Mouse (Mus musculus) kidney, adult 2 months (tissue): ENCODE measurements around the gene Decr2.
"Not testable (repeated sequence)": the region's sequence is repeated elsewhere in the genome, so short reads cannot be mapped to it uniquely, and the experiment has no call there.

Experiments
- CTCF ChIP-seq: fragments of 200-500 bp; conservative IDR thresholded peaks from 2 replicates; pipeline ENCODE4 v1.5.1; 2011; ENCODE audit warnings: low read depth, mild to moderate bottlenecking, control low read depth, low read length, moderate library complexity, mixed read lengths; ENCODE audit not compliant: insufficient read depth, insufficient read length
- POLR2A ChIP-seq: fragments of 200-500 bp; IDR thresholded peaks from one replicate; pipeline ENCODE4 v1.6.1; 2011; ENCODE audit warnings: low read depth, low read length, control low read depth

DNA sequence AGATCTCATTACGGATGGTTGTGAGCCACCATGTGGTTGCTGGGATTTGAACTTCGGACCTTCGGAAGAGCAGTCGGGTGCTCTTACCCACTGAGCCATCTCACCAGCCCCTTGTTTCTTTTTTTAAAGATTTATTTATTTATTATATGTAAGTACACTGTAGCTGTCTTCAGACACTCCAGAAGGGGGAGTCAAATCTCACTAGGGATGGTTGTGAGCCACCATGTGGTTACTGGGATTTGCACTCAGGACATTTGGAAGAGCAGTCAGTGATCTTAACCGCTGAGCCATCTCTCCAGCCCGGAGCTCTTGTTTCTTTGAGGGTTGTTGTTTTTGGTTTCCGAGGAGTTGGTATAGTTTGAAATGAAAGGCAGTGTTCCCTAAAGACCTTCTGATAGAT, 24.3 kb upstream of the Decr2 start:
- not testable (repeated sequence) for TF ChIP-seq CTCF, POLR2A
